Mouse (Mus musculus): ENCODE data around the gene Atp4b. TPM values are rescaled to one million over a fixed set of nuclear protein-coding genes. Genes with fewer than 3 reads are reported as not detected.
A peak's percentile ranks its signal among the peaks of the same experiment; 100 is the strongest.
"Not testable (repeated sequence)": the region's sequence is repeated elsewhere in the genome, so short reads cannot be mapped to it uniquely, and the experiment has no call there.

Atp4b gene
- total and polyA plus RNA-seq, 2 experiments from 2014 or later: 0.14 TPM; not detected in 1

- no peaks in the 10 kb centered on the region for H3K9me3 ChIP-seq (replicated peaks; ENCODE audit: control insufficient read depth, low read length)
- peak within 1 kb of the TSS; percentile 95 for H3K9ac ChIP-seq (replicated peaks; ENCODE audit: low read depth, low read length)
- H3K4me2 ChIP-seq (ENCODE audit: low read depth, low read length): peak within 1 kb of the TSS; percentile 98
- WGBS: under 1% methylated on average over 33 of the region's 72 CpGs
- TF ChIP-seq EP300 (IDR thresholded peaks at IDR 0.05; ENCODE audit: low read depth): no peak
- no peak for TF ChIP-seq CTCF (IDR thresholded peaks at IDR 0.05; ENCODE audit: low read depth)
- peak within 1 kb of the TSS; percentile 78 for H3K27ac ChIP-seq (ENCODE audit: low read depth)
- DNase-seq (ENCODE audit: low spot score) (peak; percentile 83), ATAC-seq (ENCODE audit: insufficient read depth, low read depth) (peak; percentile 93)
- H3K36me3 ChIP-seq (replicated peaks; ENCODE audit: control insufficient read depth, insufficient read depth, low read length): peaks cover 23% of the 10 kb centered on the region
- peak within 1 kb of the TSS; percentile 78 for H3K4me3 ChIP-seq (ENCODE audit: low read depth, low read length)
- peaks cover 12% of the 10 kb centered on the region for H3K4me1 ChIP-seq (ENCODE audit: control insufficient read depth, insufficient read depth)
- no peaks in the 10 kb centered on the region for H3K27me3 ChIP-seq (ENCODE audit: control insufficient read depth, insufficient read depth, low read length)
Observed at GRCm38 (mm10) chr8:13338255-13338860, 58.3 kb downstream of the Atp4b start, which contains the start of gene Tfdp1. Gene Tfdp1, plus strand, starts transcription at chr8:13338751.

GRCm38 (mm10) chr8:13337678-13338077, 58.9 kb downstream of the Atp4b start:
- DNase-seq (ENCODE audit: low spot score): no peak
- H3K4me1 ChIP-seq (ENCODE audit: control insufficient read depth, insufficient read depth): peaks cover 12% of the 10 kb centered on the region
- peaks cover 20% of the 10 kb centered on the region; the same call in 1 of the 2 replicates for H3K36me3 ChIP-seq (replicated peaks; ENCODE audit: control insufficient read depth, insufficient read depth, low read length)
- no peaks in the 10 kb centered on the region for H3K27me3 ChIP-seq (ENCODE audit: control insufficient read depth, insufficient read depth, low read length)
- no peak overlapping the region for H3K9ac ChIP-seq (replicated peaks; ENCODE audit: low read depth, low read length)
- WGBS: 68% methylated on average over 3 of the region's 3 CpGs
- no peaks in the 10 kb centered on the region for H3K9me3 ChIP-seq (replicated peaks; ENCODE audit: control insufficient read depth, low read length)
- TF ChIP-seq CTCF (IDR thresholded peaks at IDR 0.05; ENCODE audit: low read depth) (no peak), EP300 (IDR thresholded peaks at IDR 0.05; ENCODE audit: low read depth) (no peak)
- no peak for ATAC-seq (ENCODE audit: insufficient read depth, low read depth)
- no peak overlapping the region for H3K4me2 ChIP-seq (ENCODE audit: low read depth, low read length)
- H3K27ac ChIP-seq (ENCODE audit: low read depth): no peak overlapping the region
- no peak overlapping the region for H3K4me3 ChIP-seq (ENCODE audit: low read depth, low read length)

GRCm38 (mm10) chr8:13337245-13337644, 59.4 kb downstream of the Atp4b start:
- H3K4me1 ChIP-seq (ENCODE audit: control insufficient read depth, insufficient read depth): peaks cover 12% of the 10 kb centered on the region
- ATAC-seq (ENCODE audit: insufficient read depth, low read depth); H3K9ac ChIP-seq (replicated peaks; ENCODE audit: low read depth, low read length); H3K4me2 ChIP-seq (ENCODE audit: low read depth, low read length); H3K27ac ChIP-seq (ENCODE audit: low read depth); H3K27me3 ChIP-seq (ENCODE audit: control insufficient read depth, insufficient read depth, low read length); H3K4me3 ChIP-seq (ENCODE audit: low read depth, low read length); H3K9me3 ChIP-seq (replicated peaks; ENCODE audit: control insufficient read depth, low read length); DNase-seq (ENCODE audit: low spot score): not testable (repeated sequence)
- 67% methylated on average over 6 of the region's 6 CpGs for WGBS
- peaks cover 18% of the 10 kb centered on the region; the same call in 1 of the 2 replicates for H3K36me3 ChIP-seq (replicated peaks; ENCODE audit: control insufficient read depth, insufficient read depth, low read length)

Other genes starting within 250 kb of the Atp4b start
- 317 and 327 TPM in 2 replicates for gene Lamp1, start 237.7 kb downstream of the Atp4b start, total RNA-seq (2014; rRNA removed; ENCODE audit: low replicate concordance)
- gene Lamp1, start 237.7 kb downstream of the Atp4b start, polyA plus RNA-seq (2015; fragmentation: Nextera tagmentation; extraction: Ambion mirVana): 266 and 267 TPM in 2 replicates
- 4.4 and 9.9 TPM in 2 replicates for gene Grtp1, start 196.2 kb downstream of the Atp4b start, total RNA-seq (2014; rRNA removed; ENCODE audit: low replicate concordance)
- 10.0 and 11.9 TPM in 2 replicates for gene Grtp1, start 196.2 kb downstream of the Atp4b start, polyA plus RNA-seq (2015; fragmentation: Nextera tagmentation; extraction: Ambion mirVana)
- 252 and 255 TPM in 2 replicates for gene Adprhl1, start 142.7 kb downstream of the Atp4b start, total RNA-seq (2014; rRNA removed; ENCODE audit: low replicate concordance)
- 317 and 337 TPM in 2 replicates for gene Adprhl1, start 142.7 kb downstream of the Atp4b start, polyA plus RNA-seq (2015; fragmentation: Nextera tagmentation; extraction: Ambion mirVana)
- gene Dcun1d2, start 108.7 kb downstream of the Atp4b start, total RNA-seq (2014; rRNA removed; ENCODE audit: low replicate concordance): 31.8 and 37.7 TPM in 2 replicates
- 27.8 and 30.5 TPM in 2 replicates for gene Dcun1d2, start 108.7 kb downstream of the Atp4b start, polyA plus RNA-seq (2015; fragmentation: Nextera tagmentation; extraction: Ambion mirVana)
- gene Tmco3, start 108.6 kb downstream of the Atp4b start, total RNA-seq (2014; rRNA removed; ENCODE audit: low replicate concordance): 9.0 and 10.8 TPM in 2 replicates
- 16.7 and 18.3 TPM in 2 replicates for gene Tmco3, start 108.6 kb downstream of the Atp4b start, polyA plus RNA-seq (2015; fragmentation: Nextera tagmentation; extraction: Ambion mirVana)
- 20.9 and 38.6 TPM in 2 replicates for gene Tfdp1, start 58.1 kb downstream of the Atp4b start, total RNA-seq (2014; rRNA removed; ENCODE audit: low replicate concordance)
- gene Tfdp1, start 58.1 kb downstream of the Atp4b start, polyA plus RNA-seq (2015; fragmentation: Nextera tagmentation; extraction: Ambion mirVana): 47.4 and 48.0 TPM in 2 replicates
- 0.42 TPM in 1 of 2 replicates, not detected in the other for gene Grk1, start 8.3 kb upstream of the Atp4b start, total RNA-seq (2014; rRNA removed; ENCODE audit: low replicate concordance)
- not detected in 2 replicates for gene Grk1, start 8.3 kb upstream of the Atp4b start, polyA plus RNA-seq (2015; fragmentation: Nextera tagmentation; extraction: Ambion mirVana)
- 3.1 and 8.9 TPM in 2 replicates for gene Tmem255b, start 38.4 kb upstream of the Atp4b start, total RNA-seq (2014; rRNA removed; ENCODE audit: low replicate concordance)
- gene Tmem255b, start 38.4 kb upstream of the Atp4b start, polyA plus RNA-seq (2015; fragmentation: Nextera tagmentation; extraction: Ambion mirVana): 3.3 and 3.6 TPM in 2 replicates
- gene Gas6, start 97.7 kb upstream of the Atp4b start, total RNA-seq (2014; rRNA removed; ENCODE audit: low replicate concordance): 275 and 304 TPM in 2 replicates
- gene Gas6, start 97.7 kb upstream of the Atp4b start, polyA plus RNA-seq (2015; fragmentation: Nextera tagmentation; extraction: Ambion mirVana): 175 and 179 TPM in 2 replicates
- gene 1700029H14Rik, start 165.6 kb upstream of the Atp4b start, total RNA-seq (2014; rRNA removed; ENCODE audit: low replicate concordance): not detected in 2 replicates
- gene 1700029H14Rik, start 165.6 kb upstream of the Atp4b start, polyA plus RNA-seq (2015; fragmentation: Nextera tagmentation; extraction: Ambion mirVana): not detected in 2 replicates

Data from heart, postnatal 0 days (tissue).